Mouse (Mus musculus) 3T3-L1 (cell line): ENCODE data around the gene Noc2l.

ENCODE experiments used
- DNase-seq: peaks from one replicate; pipeline ENCODE4 v3.0.0-alpha.2; 2015; ENCODE audit warnings: low read depth, low spot score

Noc2l gene

DNA sequence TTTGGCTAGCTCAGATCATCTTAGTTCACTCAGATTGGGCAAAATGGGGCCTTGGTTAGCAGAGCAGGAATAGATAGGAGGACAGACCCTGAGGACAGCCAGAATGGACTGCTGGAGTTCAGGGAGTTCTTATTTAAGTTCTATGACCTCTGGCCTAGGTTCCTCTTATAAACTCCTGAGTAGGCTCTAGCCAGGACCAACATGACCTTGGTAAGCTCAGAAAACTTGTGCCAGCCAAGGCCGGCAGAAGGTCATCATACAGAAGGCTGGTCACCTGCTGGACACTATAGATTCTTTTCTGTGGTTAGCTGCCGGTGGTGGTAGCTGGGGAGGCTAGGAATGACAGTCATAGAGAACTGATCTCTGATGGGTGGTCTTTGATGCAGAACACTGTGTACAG lies 19.6 kb upstream of the Noc2l start:
- DNase-seq: no peak

DNA sequence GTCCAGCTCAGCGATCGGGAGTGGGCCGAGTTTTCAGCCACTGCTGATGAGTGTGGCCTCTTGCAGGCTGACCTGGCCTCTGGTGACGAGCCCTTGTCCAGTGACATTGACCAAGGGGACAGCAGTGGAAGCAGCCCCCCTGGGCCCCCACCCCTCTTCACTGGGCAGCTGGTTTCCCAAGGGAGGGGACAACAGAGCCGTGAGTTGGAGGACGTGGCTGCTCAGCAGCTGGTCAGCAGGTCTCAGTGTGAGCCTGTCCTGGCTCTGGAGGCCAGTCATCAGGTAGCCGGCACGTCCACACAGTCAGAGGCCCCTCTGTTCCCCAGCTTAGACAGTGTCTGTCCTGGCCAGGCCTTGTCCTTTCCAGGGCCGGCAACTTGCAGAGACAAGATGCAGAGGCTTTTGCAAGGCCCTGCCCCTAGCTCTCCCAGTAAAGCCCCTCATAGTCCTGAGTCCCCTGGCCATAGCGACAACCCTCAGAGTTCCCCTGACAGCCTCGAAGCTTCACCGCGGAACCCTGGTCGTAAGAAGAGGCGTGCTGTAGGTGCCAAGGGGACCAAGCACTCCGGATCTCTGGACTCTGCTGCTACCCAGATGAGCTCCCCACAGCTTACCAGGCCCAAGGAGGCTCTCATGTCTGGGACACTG lies 18.7 kb upstream of the Noc2l start:
- no peak for DNase-seq

DNA sequence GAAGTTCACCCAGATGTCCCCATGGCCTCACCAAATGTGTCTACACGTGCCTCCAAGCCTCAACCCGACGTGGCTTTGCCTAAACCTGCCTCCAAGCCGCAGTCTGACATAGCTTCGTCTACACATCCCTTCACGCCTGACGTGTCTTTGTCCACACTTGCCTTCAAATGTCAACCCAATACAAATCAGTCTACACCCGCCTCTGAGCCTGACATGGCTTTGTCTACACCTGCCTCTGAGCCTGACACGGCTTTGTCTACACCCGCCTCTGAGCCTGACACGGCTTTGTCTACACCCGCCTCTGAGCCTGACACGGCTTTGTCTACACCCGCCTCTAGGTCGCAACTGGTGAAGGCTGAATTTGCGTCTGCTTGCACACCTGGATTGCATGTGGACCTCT lies 18.0 kb upstream of the Noc2l start:
- DNase-seq: no peak

- no peak for DNase-seq
These were observed 15.9 kb upstream of the Noc2l start for GRCm38 (mm10) chr4:156219936-156220335.

- DNase-seq: no peak
These were observed 11.5 kb upstream of the Noc2l start for GRCm38 (mm10) chr4:156224276-156224675.

DNA sequence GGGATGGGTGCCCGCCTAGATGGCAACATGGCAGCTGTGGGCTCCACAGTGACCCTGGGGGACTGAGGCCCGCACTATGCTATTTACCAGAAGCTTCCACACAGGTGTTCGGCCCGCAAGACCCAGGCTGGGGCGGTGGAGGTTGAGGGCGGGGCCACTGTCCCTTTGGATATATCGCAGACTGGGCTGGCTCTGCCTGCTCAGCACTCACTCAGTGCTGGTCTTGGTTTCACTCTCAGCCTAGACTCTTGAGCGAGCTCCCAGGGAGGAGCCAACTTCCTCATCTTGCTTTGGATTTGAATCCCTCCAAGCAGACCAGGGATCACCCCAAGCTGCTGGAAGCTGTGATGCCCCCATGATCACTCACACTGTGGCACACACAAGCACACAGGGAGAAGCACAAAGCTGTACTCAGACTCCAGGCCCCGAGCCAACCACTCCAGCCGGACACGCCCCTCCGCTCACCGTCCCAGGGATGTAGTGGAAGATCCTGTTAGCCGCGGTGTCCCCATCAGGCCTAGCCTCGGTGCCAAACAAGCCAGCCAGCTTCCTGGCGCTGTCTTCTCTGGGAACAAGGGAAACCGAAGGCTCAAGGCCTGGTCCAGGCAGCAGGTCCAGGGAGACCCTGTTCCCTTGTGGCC lies 7.9 kb upstream of the Noc2l start:
- peak; percentile 65 for DNase-seq

GRCm38 (mm10) chr4:156228393-156229024 lies 7.3 kb upstream of the Noc2l start:
- peak; percentile 88 for DNase-seq

DNA sequence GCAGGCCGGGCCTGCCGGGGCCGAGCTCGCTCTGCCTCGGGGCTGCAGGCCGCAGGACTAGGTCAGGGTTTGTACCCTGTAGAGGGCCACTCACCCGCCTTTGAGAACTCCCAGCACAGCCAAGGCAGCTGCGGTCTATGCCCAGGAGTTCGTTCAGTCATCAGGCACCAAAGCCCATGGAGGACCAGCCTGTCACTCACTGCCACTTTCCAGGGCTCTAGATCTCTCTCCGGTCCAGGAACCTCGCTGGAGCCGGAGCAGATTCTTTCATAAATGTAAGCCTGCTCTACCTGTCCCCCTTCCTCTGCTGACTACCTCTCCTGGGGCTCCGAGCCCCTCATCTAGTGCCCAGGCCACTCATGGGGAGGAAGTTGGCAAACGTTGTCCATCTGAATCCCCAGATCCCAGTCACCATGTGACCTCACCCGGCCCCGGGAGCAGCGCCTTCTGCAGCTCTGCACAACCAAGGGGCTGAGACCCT lies 1.7 kb upstream of the Noc2l start:
- DNase-seq: no peak

DNA sequence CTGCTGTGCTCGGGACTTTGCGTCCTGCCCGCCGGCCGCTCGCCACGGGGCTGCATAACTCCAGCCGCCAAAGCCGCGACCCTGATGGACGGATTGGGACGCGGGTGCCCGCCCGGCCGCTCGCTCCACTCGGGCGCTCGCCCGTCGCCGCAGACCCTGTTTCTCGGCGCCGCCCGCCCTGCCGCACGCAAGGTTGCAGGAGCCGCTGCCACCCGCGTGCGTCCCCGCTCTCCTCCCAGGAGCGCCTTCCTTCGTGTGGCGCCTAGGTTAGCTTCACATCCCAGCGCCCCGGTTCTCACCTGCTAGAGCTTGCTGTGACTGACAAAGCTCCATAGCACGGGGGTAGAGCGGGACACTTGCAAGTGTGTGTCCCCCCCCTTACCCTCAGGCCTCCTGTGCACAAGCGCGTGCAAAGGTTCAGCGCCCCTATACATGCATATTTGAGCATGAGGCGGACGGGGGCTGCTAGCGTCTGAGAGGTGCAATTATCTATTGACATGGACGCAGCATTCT lies 1.1 kb upstream of the Noc2l start, which contains the start of gene Plekhn1:
Gene Plekhn1 (minus strand): TSS at position 157 of the 513 bp plus-strand sequence.
- DNase-seq: peak; percentile 50

DNA sequence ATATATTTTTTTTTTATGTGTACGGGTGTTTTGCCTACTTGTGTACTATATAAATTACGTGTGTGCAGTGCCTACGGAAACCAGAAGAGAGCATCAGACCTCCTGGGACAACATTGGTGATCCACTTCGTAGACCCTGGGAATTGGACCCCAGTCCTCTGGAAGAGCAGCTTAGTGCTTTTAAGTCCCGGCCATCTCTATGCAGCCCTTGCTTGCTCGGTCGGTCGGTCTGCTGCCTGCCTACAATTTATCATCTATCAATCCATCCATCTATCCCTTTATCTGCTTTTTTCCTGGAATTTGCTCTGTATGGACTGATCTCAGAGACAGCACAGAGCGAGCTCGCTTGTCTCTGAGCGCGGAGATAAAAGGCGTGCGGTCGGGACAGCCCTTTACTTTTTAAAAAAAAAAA lies 445 bp upstream of the Noc2l start:
- peak; percentile 76 for DNase-seq

GRCm38 (mm10) chr4:156236651-156237447 lies 1.0 kb downstream of the Noc2l start:
- DNase-seq: no peak

GRCm38 (mm10) chr4:156249567-156249966 lies 13.8 kb downstream of the Noc2l start:
- no peak for DNase-seq

DNA sequence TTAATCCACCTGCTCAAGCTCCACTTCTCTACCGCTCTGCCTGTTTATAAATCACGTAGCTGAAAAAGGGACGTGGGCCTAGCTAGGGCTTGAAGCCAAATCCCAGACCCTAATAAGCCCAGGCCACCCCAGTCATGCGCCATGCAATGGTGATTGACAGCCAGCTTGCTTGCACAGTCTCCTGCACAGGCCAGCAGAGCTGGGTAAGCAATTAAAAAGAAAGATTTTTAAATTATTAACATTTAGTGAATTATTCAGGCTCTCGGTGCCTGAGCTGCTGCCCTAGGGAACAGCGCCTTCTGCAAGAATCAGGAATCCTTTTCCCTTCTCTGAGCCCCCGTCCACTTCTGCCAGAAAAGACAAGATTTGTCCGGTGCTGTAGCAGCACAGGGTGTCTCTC lies 15.3 kb downstream of the Noc2l start:
- no peak for DNase-seq

DNA sequence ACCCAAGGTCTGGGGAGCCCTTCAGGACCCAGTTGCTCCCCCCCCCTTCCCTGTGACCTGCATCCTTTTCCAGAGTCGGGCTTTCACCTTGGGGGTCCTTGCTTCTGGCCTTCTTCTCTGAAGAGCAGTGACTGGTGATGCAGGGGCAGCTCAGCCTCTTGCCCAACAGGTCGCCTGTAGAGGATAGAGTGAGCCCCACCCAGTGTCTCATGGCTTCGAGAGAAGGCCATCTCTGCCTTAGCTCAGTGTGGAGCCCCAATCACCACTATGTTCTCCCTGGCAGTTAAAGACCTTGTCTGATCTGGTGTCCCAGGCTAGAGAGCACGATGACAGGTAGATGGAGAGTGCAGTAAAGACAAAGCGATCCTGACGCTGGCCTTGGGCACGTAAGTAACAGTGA lies 16.3 kb downstream of the Noc2l start:
- no peak for DNase-seq

GRCm38 (mm10) chr4:156252619-156253018 lies 16.8 kb downstream of the Noc2l start:
- DNase-seq: no peak

DNA sequence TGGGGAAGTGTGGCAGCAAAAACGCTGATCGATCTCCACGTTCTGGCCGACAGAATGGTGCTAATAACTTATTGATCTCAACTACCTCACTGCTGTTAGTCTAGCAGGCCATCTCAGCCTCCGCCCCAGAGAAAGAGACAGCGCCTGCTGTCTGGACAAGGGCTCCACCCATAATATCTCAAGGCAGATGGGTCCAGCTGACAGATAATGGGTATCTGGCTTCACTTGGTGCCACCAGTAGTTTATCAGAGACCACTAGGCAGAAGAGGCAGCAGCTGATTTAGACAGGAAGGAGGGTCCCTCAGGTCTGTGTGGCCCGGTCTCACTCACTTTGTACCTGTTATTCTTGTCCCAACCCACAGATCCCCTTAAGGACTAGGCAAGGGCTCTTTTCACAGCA lies 17.2 kb downstream of the Noc2l start:
- DNase-seq: no peak

DNA sequence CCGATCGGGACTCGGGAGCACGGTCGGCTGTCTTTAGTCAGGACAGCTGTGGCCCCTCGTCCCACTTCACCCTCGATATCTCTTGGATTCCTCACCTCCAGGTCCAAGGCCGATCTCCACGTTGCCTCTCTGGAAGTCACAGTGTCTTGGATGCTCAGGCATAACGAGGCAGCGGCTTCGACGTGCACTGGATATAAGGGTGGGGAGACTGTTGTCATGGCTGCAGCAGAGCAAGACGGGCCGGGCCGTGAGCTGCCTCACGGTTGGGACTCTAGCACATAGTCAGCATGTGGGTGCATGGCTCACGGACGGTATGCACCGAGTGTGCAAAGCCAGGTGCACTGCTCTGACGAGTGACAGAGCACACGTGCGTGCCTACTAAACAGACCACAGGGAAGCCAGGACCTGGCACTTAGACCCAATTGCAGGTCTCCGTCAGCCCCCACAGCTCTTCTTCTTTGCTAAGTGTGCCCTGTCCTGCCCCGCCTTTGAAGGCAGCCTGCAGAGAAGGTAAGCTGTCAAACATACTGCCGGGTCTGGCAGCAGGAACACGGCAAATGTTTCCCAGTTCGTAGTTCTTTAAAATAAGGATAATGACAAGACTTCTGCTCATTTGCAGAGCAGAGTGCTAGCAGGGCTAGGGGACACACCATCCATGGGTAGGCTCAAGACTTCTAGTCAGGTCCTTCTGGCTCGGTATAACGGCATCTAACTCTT lies 18.7 kb downstream of the Noc2l start:
- DNase-seq: no peak

DNA sequence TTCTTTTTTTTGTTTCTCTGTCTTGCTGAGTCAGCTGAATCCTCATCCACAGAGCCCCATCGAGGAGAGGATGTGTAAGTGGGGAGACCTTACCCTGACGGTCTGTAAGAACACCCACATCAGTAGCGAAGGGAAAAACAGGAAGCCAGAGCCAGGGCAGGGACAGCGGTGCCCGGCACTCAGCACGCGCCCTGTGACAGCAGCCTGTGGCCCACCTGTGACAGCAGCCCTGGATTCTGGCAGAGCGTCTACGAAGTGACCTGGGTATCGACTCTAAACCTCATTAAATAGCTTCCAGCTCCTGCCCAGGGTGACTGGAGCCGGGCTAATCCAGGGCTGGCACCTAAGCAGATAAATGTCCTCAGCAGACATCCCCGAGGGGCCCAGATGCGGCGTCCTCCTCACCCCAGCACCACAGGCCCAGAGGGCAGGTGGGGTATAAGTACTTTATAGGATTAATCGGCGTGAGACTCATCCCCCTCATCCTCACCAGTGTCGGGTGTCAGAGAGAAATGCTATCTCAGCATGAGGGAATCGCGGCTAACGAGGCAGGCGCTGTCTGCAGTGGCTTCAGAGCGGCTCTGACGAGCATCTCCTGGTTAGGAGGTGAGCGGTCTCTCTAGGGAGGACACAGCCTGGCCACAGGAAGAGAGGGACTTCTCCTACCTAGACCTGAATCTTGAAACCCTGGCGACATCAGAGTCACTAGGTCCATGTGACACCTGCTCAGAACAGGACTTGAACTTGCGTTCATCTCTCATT lies 19.4 kb downstream of the Noc2l start, which contains the start of gene Samd11:
Gene Samd11 (minus strand): TSS at position 580 of the 762 bp plus-strand sequence.
- no peak for DNase-seq
